Mouse (Mus musculus): ENCODE data around the gene As3mt. TPM values are rescaled to one million over a fixed set of nuclear protein-coding genes. Genes with fewer than 3 reads are reported as not detected.

The As3mt gene
- total and polyA plus RNA-seq, 3 experiments = 0.49 TPM; not detected in 2

DNA sequence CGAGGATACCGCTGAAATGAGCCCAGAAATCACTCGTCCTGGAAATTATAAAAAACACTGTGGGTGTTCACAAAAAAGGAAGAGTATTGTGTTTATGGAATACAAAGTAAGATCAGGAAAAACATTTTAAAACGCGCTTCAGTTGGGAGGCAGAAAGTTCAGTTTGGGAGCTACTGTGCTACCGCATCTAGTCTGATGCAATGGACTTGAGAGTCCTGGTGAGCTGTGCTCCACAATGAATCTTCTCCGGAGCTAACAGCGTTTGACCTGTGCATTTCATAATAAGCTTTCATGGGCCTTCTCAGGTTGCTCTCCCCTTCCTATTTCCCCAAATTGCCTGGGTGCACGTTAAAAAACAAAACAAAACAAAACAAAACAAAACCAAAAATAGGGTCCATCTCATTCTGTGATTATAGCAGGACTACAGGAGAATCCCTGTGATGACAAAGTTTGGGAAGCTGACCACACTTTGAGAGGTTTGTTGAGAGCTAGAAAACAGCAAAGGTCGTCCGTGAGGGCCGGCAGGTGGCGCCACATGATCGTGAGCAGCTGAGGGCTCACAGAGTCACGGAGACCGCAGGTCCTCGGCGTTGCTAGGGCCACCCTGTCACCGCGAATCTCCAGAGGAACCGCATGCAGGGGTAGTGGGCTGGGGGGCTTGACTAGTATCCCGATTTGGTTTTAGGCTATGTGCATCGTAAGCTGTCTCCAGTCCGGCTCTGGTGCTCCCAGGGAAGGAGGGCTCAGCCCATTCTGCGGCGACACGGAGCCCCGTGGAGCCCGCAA is 53.3 kb downstream of the As3mt start:
- peaks cover 12% of the 10 kb centered on the region for H3K36me3 ChIP-seq (replicated peaks)
- H3K4me1 ChIP-seq (ENCODE audit: insufficient read depth, low read depth, low read length) = peaks cover 29% of the 10 kb centered on the region
- no peaks in the 10 kb centered on the region for H3K9me3 ChIP-seq (replicated peaks)
- no peak for ATAC-seq (ENCODE audit: extremely low read depth, insufficient number of reproducible peaks, low FRiP score, poor library complexity, severe bottlenecking)
- H3K4me3 ChIP-seq (ENCODE audit: low read depth, low read length) = peak overlapping the region; percentile 83
- H3K27me3 ChIP-seq (ENCODE audit: insufficient read depth, low read length) = no peaks in the 10 kb centered on the region
- DNase-seq (ENCODE audit: low spot score) = peak; percentile 56
- no peak for TF ChIP-seq TAL1 (conservative IDR thresholded peaks at IDR 0.05; ENCODE audit: low read depth, low read length)
- no peak for TF ChIP-seq GATA1 (IDR thresholded peaks at IDR 0.05; ENCODE audit: borderline replicate concordance, low read length)
- no peak for TF ChIP-seq GATA2 (IDR thresholded peaks at IDR 0.05; ENCODE audit: borderline replicate concordance, low read depth, low read length)
- TF ChIP-seq POLR2AphosphoS5 (IDR thresholded peaks at IDR 0.05; ENCODE audit: insufficient replicate concordance, low read depth, low read length) = no peak
- TF ChIP-seq CTCF (IDR thresholded peaks at IDR 0.05; ENCODE audit: low read depth, low read length) = peak; percentile 71

DNA sequence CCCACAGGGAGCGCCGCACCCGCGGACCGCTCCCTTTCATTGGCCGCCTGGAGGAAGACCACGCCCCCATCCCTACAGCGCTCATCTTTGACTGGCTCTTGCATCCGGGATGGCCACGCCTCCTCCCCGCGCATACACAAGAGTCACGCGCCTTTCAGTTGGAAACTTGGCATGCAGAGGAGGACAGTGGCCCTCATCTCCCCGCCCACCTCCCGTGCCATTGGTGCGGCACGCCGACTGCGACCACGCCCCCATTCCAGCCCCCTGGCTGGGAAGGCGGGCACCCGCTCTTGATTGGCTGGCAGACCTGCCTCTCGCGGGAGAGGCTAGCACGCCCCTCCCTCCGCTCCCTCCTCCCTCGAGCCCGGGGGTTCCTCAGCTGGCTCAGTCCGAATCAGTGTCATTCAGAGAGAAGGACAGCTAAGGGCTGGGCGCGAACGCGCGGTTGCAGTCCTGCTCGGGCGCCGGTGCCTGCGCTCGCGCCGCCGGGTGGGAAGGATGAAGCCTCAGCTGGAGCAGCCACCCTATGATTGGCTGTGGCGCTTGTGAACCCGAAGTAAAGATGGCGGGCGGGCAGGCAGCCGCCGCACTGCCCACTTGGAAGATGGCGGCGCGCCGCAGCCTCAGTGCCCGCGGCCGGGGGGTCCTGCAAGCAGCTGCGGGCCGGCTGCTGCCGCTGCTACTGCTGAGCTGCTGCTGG is 54.1 kb downstream of the As3mt start, which contains the start of gene Cnnm2:
Gene Cnnm2, plus strand, starts transcription at position 350 of the 700 bp plus-strand sequence.
- no peaks in the 10 kb centered on the region for H3K9me3 ChIP-seq (replicated peaks)
- H3K4me1 ChIP-seq (ENCODE audit: insufficient read depth, low read depth, low read length) = peaks cover 31% of the 10 kb centered on the region
- peak; percentile 95 for DNase-seq (ENCODE audit: low spot score)
- TF ChIP-seq CTCF (IDR thresholded peaks at IDR 0.05; ENCODE audit: low read depth, low read length) (no peak), GATA2 (IDR thresholded peaks at IDR 0.05; ENCODE audit: borderline replicate concordance, low read depth, low read length) (no peak), TAL1 (conservative IDR thresholded peaks at IDR 0.05; ENCODE audit: low read depth, low read length) (no peak), POLR2AphosphoS5 (IDR thresholded peaks at IDR 0.05; ENCODE audit: insufficient replicate concordance, low read depth, low read length) (no peak), GATA1 (IDR thresholded peaks at IDR 0.05; ENCODE audit: borderline replicate concordance, low read length) (no peak)
- H3K27me3 ChIP-seq (ENCODE audit: insufficient read depth, low read length) = no peaks in the 10 kb centered on the region
- ATAC-seq (ENCODE audit: extremely low read depth, insufficient number of reproducible peaks, low FRiP score, poor library complexity, severe bottlenecking) = peak; percentile 94
- peaks cover 12% of the 10 kb centered on the region for H3K36me3 ChIP-seq (replicated peaks)
- H3K4me3 ChIP-seq (ENCODE audit: low read depth, low read length) = peak within 1 kb of the TSS; percentile 83

DNA sequence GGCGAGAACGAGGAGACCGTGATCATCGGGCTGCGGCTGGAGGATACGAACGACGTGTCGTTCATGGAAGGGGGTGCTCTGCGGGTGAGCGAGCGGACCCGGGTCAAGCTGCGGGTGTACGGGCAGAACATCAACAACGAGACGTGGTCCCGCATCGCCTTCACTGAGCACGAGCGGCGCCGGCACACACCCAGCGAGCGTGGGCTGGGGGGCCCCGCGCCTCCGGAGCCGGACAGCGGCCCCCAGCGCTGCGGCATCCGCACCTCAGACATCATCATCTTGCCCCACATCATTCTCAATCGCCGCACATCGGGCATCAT is 54.7 kb downstream of the As3mt start:
- DNase-seq (ENCODE audit: low spot score) (no peak), ATAC-seq (ENCODE audit: extremely low read depth, insufficient number of reproducible peaks, low FRiP score, poor library complexity, severe bottlenecking) (no peak)
- peak overlapping the region; percentile 83 for H3K4me3 ChIP-seq (ENCODE audit: low read depth, low read length)
- H3K9me3 ChIP-seq (replicated peaks) = no peaks in the 10 kb centered on the region
- H3K4me1 ChIP-seq (ENCODE audit: insufficient read depth, low read depth, low read length) = peaks cover 35% of the 10 kb centered on the region
- TF ChIP-seq POLR2AphosphoS5 (IDR thresholded peaks at IDR 0.05; ENCODE audit: insufficient replicate concordance, low read depth, low read length) (no peak), GATA1 (IDR thresholded peaks at IDR 0.05; ENCODE audit: borderline replicate concordance, low read length) (no peak)
- no peaks in the 10 kb centered on the region for H3K27me3 ChIP-seq (ENCODE audit: insufficient read depth, low read length)
- H3K36me3 ChIP-seq (replicated peaks) = peaks cover 13% of the 10 kb centered on the region

DNA sequence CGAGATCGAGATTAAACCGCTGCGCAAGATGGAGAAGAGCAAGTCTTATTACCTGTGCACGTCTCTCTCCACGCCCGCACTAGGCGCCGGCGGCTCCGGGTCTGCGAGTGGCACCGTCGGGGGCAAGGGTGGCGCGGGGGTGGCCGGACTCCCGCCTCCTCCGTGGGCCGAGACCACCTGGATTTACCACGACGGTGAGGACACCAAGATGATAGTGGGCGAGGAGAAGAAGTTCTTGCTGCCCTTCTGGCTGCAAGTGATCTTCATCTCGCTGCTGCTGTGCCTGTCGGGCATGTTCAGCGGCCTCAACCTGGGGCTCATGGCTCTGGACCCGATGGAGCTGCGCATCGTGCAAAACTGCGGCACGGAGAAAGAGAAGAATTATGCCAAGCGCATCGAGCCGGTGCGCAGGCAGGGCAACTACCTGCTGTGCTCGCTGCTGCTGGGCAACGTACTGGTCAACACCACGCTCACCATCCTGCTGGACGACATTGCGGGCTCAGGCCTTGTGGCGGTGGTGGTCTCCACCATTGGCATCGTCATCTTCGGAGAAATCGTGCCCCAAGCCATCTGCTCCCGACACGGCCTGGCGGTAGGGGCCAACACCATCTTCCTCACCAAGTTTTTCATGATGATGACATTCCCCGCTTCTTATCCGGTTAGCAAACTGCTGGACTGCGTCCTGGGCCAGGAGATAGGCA is 55.2 kb downstream of the As3mt start:
- peak overlapping the region; percentile 83 for H3K4me3 ChIP-seq (ENCODE audit: low read depth, low read length)
- no peaks in the 10 kb centered on the region for H3K27me3 ChIP-seq (ENCODE audit: insufficient read depth, low read length)
- no peak for TF ChIP-seq GATA1 (IDR thresholded peaks at IDR 0.05; ENCODE audit: borderline replicate concordance, low read length)
- no peak for TF ChIP-seq POLR2AphosphoS5 (IDR thresholded peaks at IDR 0.05; ENCODE audit: insufficient replicate concordance, low read depth, low read length)
- no peak for TF ChIP-seq CTCF (IDR thresholded peaks at IDR 0.05; ENCODE audit: low read depth, low read length)
- TF ChIP-seq GATA2 (IDR thresholded peaks at IDR 0.05; ENCODE audit: borderline replicate concordance, low read depth, low read length) = no peak
- TF ChIP-seq TAL1 (conservative IDR thresholded peaks at IDR 0.05; ENCODE audit: low read depth, low read length) = no peak
- H3K36me3 ChIP-seq (replicated peaks) = peaks cover 16% of the 10 kb centered on the region
- peaks cover 40% of the 10 kb centered on the region for H3K4me1 ChIP-seq (ENCODE audit: insufficient read depth, low read depth, low read length)
- DNase-seq (ENCODE audit: low spot score) (no peak), ATAC-seq (ENCODE audit: extremely low read depth, insufficient number of reproducible peaks, low FRiP score, poor library complexity, severe bottlenecking) (no peak)
- no peaks in the 10 kb centered on the region for H3K9me3 ChIP-seq (replicated peaks)

DNA sequence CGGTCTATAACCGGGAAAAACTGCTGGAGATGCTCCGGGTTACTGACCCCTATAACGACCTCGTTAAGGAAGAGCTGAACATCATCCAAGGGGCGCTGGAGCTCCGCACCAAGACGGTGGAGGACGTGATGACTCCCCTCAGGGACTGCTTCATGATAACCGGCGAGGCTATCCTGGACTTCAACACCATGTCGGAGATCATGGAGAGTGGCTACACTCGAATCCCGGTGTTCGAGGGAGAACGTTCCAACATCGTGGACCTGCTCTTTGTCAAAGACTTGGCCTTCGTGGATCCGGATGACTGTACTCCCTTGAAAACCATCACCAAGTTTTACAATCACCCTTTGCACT is 55.7 kb downstream of the As3mt start:
- no peak for DNase-seq (ENCODE audit: low spot score)
- Histone ChIP-seq H3K9me3 (replicated peaks) (no peaks in the 10 kb centered on the region), H3K4me1 (ENCODE audit: insufficient read depth, low read depth, low read length) (peaks cover 45% of the 10 kb centered on the region), H3K27me3 (ENCODE audit: insufficient read depth, low read length) (no peaks in the 10 kb centered on the region), H3K4me3 (ENCODE audit: low read depth, low read length) (peak overlapping the region; percentile 83), H3K36me3 (replicated peaks) (peaks cover 21% of the 10 kb centered on the region)
- no peak for ATAC-seq (ENCODE audit: extremely low read depth, insufficient number of reproducible peaks, low FRiP score, poor library complexity, severe bottlenecking)
- TF ChIP-seq GATA2 (IDR thresholded peaks at IDR 0.05; ENCODE audit: borderline replicate concordance, low read depth, low read length) (no peak), TAL1 (conservative IDR thresholded peaks at IDR 0.05; ENCODE audit: low read depth, low read length) (no peak)

DNA sequence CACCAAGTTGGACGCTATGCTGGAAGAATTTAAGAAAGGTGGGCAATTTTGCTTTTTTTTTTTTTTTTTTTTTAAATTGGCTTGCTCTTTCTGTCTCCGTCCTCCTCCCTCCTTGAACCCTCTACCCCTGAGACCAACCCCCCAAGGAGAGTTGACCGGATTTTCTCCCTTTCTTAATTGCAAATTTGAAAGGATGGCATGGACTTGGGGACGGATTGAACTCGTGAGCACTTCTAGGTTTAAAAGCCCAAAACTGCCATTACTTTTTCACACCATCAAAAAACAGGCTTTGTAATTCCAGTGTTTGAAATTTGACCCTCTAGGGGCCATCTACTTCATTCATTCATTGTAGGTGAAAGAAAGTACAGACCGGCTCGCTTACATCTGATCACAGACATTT is 56.1 kb downstream of the As3mt start:
- H3K27me3 ChIP-seq (ENCODE audit: insufficient read depth, low read length) = no peaks in the 10 kb centered on the region
- peaks cover 49% of the 10 kb centered on the region for H3K4me1 ChIP-seq (ENCODE audit: insufficient read depth, low read depth, low read length)
- peaks cover 24% of the 10 kb centered on the region for H3K36me3 ChIP-seq (replicated peaks)
- peak overlapping the region; percentile 83 for H3K4me3 ChIP-seq (ENCODE audit: low read depth, low read length)
- no peaks in the 10 kb centered on the region for H3K9me3 ChIP-seq (replicated peaks)
- ATAC-seq (ENCODE audit: extremely low read depth, insufficient number of reproducible peaks, low FRiP score, poor library complexity, severe bottlenecking) = no peak
- no peak for TF ChIP-seq POLR2AphosphoS5 (IDR thresholded peaks at IDR 0.05; ENCODE audit: insufficient replicate concordance, low read depth, low read length)
- no peak for TF ChIP-seq TAL1 (conservative IDR thresholded peaks at IDR 0.05; ENCODE audit: low read depth, low read length)
- TF ChIP-seq CTCF (IDR thresholded peaks at IDR 0.05; ENCODE audit: low read depth, low read length) = no peak
- TF ChIP-seq GATA2 (IDR thresholded peaks at IDR 0.05; ENCODE audit: borderline replicate concordance, low read depth, low read length) = no peak
- TF ChIP-seq GATA1 (IDR thresholded peaks at IDR 0.05; ENCODE audit: borderline replicate concordance, low read length) = no peak
- DNase-seq (ENCODE audit: low spot score) = no peak

Measured in G1E (cell line).